Comparison of ENCODE assay signal across 8 mouse cellular contexts in genomic region chr12:110447306-110447705, GRCm38 (mm10). TPM values are rescaled to one million over a fixed set of nuclear protein-coding genes. Genes with fewer than 3 reads are reported as not detected.
DNase-seq lines count a peak whose midpoint lies in the region; ATAC-seq and TF ChIP-seq lines count a peak whose summit lies in the region.

No protein-coding gene starts in this region.

- peak; percentile 39 for ATAC-seq in embryonic facial prominence, embryonic 12.5 days (ENCODE audit: insufficient number of reproducible peaks, insufficient read depth, low FRiP score, low TSS enrichment)
- ATAC-seq in heart, embryonic 13.5 days (ENCODE audit: extremely low read depth, insufficient number of reproducible peaks, low FRiP score, low TSS enrichment), result peak; percentile 57
- ATAC-seq in kidney, embryonic 16.5 days (ENCODE audit: low FRiP score, low TSS enrichment), result peak; percentile 72

- peak overlapping the region; percentile 35 to 70 (median 59) for H3K4me3 ChIP-seq in CH12.LX (replicated peaks in 1 of 3; ENCODE audit: low read depth in 2 of 3, low read length in 2 of 3, poor library complexity in 1 of 3)
- H3K4me3 ChIP-seq in embryonic facial prominence, embryonic 12.5 days, result peak overlapping the region; percentile 80
- H3K4me3 ChIP-seq in heart, embryonic 13.5 days, result peak overlapping the region; percentile 91
- peak overlapping the region; percentile 93 for H3K4me3 ChIP-seq in kidney, embryonic 16.5 days (ENCODE audit: low read length)

- H3K9ac ChIP-seq in CH12.LX (ENCODE audit: insufficient read depth, low read depth), result peak overlapping the region; percentile 67
- H3K9ac ChIP-seq in embryonic facial prominence, embryonic 12.5 days, result peak overlapping the region; percentile 83
- H3K9ac ChIP-seq in heart, embryonic 13.5 days, result peak overlapping the region; percentile 91
- peak overlapping the region; percentile 86 for H3K9ac ChIP-seq in kidney, embryonic 16.5 days (replicated peaks; ENCODE audit: low read length)

- TF ChIP-seq CTCF in CH12.LX (conservative IDR thresholded peaks at IDR 0.05 in 1 of 2, IDR thresholded peaks at IDR 0.05 in 1 of 2; ENCODE audit: low read depth in 2 of 2, low read length in 2 of 2), result no peak

- WGBS in embryonic facial prominence, embryonic 12.5 days, result 1% methylated on average over 30 of the region's 39 CpGs
- under 1% methylated on average over 33 of the region's 39 CpGs for WGBS in heart, embryonic 13.5 days
- 0% methylated on average over 29 of the region's 39 CpGs for WGBS in kidney, embryonic 16.5 days

- no peaks in the 10 kb centered on the region for H3K36me3 ChIP-seq in CH12.LX (replicated peaks in 1 of 2; ENCODE audit: control insufficient read depth in 1 of 2, insufficient read depth in 1 of 2, low read length in 1 of 2)
- H3K36me3 ChIP-seq in embryonic facial prominence, embryonic 12.5 days, result 0 out of 2 replicates have a peak, but pooled peaks cover 2% of the 10 kb centered on the region
- peaks cover 8% of the 10 kb centered on the region for H3K36me3 ChIP-seq in heart, embryonic 13.5 days
- no peaks in the 10 kb centered on the region for H3K36me3 ChIP-seq in kidney, embryonic 16.5 days (ENCODE audit: insufficient read depth, low read length)

- no peaks in the 10 kb centered on the region for H3K9me3 ChIP-seq in CH12.LX (replicated peaks; ENCODE audit: low read length)
- no peaks in the 10 kb centered on the region for H3K9me3 ChIP-seq in embryonic facial prominence, embryonic 12.5 days
- H3K9me3 ChIP-seq in heart, embryonic 13.5 days, result no peaks in the 10 kb centered on the region
- H3K9me3 ChIP-seq in kidney, embryonic 16.5 days (ENCODE audit: low read length), result no peaks in the 10 kb centered on the region

- peaks cover 3 to 9% of the 10 kb centered on the region in 2 experiments; a peak in 3 of 4 replicates for H3K4me1 ChIP-seq in CH12.LX (ENCODE audit: control insufficient read depth in 1 of 2, insufficient read depth in 2 of 2)
- peaks cover 5% of the 10 kb centered on the region; the same call in 1 of the 2 replicates for H3K4me1 ChIP-seq in embryonic facial prominence, embryonic 12.5 days
- peaks cover 11% of the 10 kb centered on the region; the same call in 1 of the 2 replicates for H3K4me1 ChIP-seq in heart, embryonic 13.5 days
- peaks cover 4% of the 10 kb centered on the region; the same call in 1 of the 2 replicates for H3K4me1 ChIP-seq in kidney, embryonic 16.5 days (ENCODE audit: insufficient read depth, low read length)

- in situ Hi-C loops in CH12.LX (cut with MboI; ENCODE audit: low pct_ligation_motif_present, low pct_unique_long_range_greater_than_20kb, low sequenced_read_pairs), result no loop called here

- no peak overlapping the region for H3K27ac ChIP-seq in CH12.LX (ENCODE audit: insufficient read depth, low read depth)
- H3K27ac ChIP-seq in embryonic facial prominence, embryonic 12.5 days, result peak overlapping the region; percentile 96
- peak overlapping the region; percentile 98 for H3K27ac ChIP-seq in heart, embryonic 13.5 days (replicated peaks)
- H3K27ac ChIP-seq in kidney, embryonic 16.5 days (ENCODE audit: low read length), result peak overlapping the region; percentile 82

- peak overlapping the region; percentile 72 for H3K4me2 ChIP-seq in CH12.LX (ENCODE audit: insufficient read depth, low read depth, poor library complexity, severe bottlenecking)
- H3K4me2 ChIP-seq in embryonic facial prominence, embryonic 12.5 days (replicated peaks), result peak overlapping the region; percentile 73
- H3K4me2 ChIP-seq in heart, embryonic 13.5 days, result peak overlapping the region; percentile 91
- peak overlapping the region; percentile 66 for H3K4me2 ChIP-seq in kidney, embryonic 16.5 days (replicated peaks; ENCODE audit: low read depth, low read length)

- no peak for TF ChIP-seq EP300 in CH12.LX (IDR thresholded peaks at IDR 0.05; ENCODE audit: low read length)

- TF ChIP-seq POLR2A in CH12.LX (IDR thresholded peaks at IDR 0.05; ENCODE audit: low read depth, low read length), result no peak

- H3K79me2 ChIP-seq in CH12.LX (replicated peaks; ENCODE audit: control insufficient read depth, extremely low read depth, insufficient read depth, poor library complexity, severe bottlenecking), result no peaks in the 10 kb centered on the region

- dilution Hi-C loops in CH12.LX (cut with MboI; ENCODE audit: extremely low pct_ligation_motif_present, extremely low pct_unique_long_range_greater_than_20kb, low sequenced_read_pairs), result no loop called here

- peaks cover 51% of the 10 kb centered on the region for H3K27me3 ChIP-seq in CH12.LX (replicated peaks)
- H3K27me3 ChIP-seq in embryonic facial prominence, embryonic 12.5 days, result peaks cover 9% of the 10 kb centered on the region; the same call in 1 of the 2 replicates
- peaks cover 27% of the 10 kb centered on the region for H3K27me3 ChIP-seq in heart, embryonic 13.5 days (replicated peaks)
- H3K27me3 ChIP-seq in kidney, embryonic 16.5 days (ENCODE audit: insufficient read depth, low read length), result no peaks in the 10 kb centered on the region; the same call in 1 of the 2 replicates

- TF ChIP-seq RAD21 in CH12.LX (IDR thresholded peaks at IDR 0.05; ENCODE audit: low read depth, low read length), result no peak

- peak; percentile 21 for DNase-seq in CH12.LX (ENCODE audit: extremely low read depth)
- DNase-seq in adrenal gland, adult 2 months, result peak; percentile 75
- DNase-seq in lung, postnatal 10 days, result peak; percentile 59
- DNase-seq in ovary, postnatal 14 days (ENCODE audit: low spot score), result peak; percentile 24
- peak; percentile 49 for DNase-seq in urinary bladder, adult 2 months (ENCODE audit: low spot score)

TF ChIP-seq in CH12.LX, 34 proteins besides CTCF, POLR2A, EP300 and RAD21:
- TF ChIP-seq JUND (conservative IDR thresholded peaks at IDR 0.05; ENCODE audit: low read depth, low read length) (no peak), MAZ (IDR thresholded peaks at IDR 0.05; ENCODE audit: low read depth, low read length) (0 out of 2 replicates have a peak, but pooled peaks have one; percentile 0), JUN (IDR thresholded peaks at IDR 0.05; ENCODE audit: insufficient read depth, low read depth, low read length) (no peak), NELFE (IDR thresholded peaks at IDR 0.05; ENCODE audit: low read depth, low read length) (no peak)

RNA-seq across cellular contexts. Expression of gene Ppp2r5c, which starts 0.4 kb away (rescaled TPM):
- 67.2 and 71.6 TPM in 2 replicates for total RNA-seq in CH12.LX (2012; rRNA removed)
- total RNA-seq in CH12.LX (2014; rRNA removed), result 111 and 122 TPM in 2 replicates
- polyA plus RNA-seq in CH12.LX (2012; ENCODE audit: insufficient read length, low read depth), result 78.5 and 97.7 TPM in 2 replicates
- 100 to 1,000 TPM; 112 to 118 TPM for total RNA-seq in adrenal gland, adult 2 months (2021)
- polyA plus RNA-seq in adrenal gland, adult 2 months (2012; rRNA removed), result 12.8 and 14.8 TPM in 2 replicates
- 156 and 157 TPM in 2 replicates for polyA plus RNA-seq in embryonic facial prominence, embryonic 12.5 days (2016; fragmentation: Nextera tagmentation; extraction: Ambion mirVana)
- 113 and 127 TPM in 2 replicates for polyA plus RNA-seq in heart, embryonic 13.5 days (2015; fragmentation: Nextera tagmentation; extraction: Ambion mirVana)
- polyA plus RNA-seq in kidney, embryonic 16.5 days (2015; fragmentation: Nextera tagmentation; extraction: Ambion mirVana), result 140 and 145 TPM in 2 replicates
- polyA plus RNA-seq in urinary bladder, adult 2 months (2012; rRNA removed), result 65.3 and 78.7 TPM in 2 replicates

Comparison
In these comparisons a context has a peak if more than half of its experiments do, and no peak if none do; other contexts are left out.
1. DNase-seq: peak in every context shown above with its lines; median percentile 75 in adrenal gland, adult 2 months; 59 in lung, postnatal 10 days; 49 in urinary bladder, adult 2 months; 24 in ovary, postnatal 14 days; 21 in CH12.LX.